Mouse (Mus musculus): Measurements from ENCODE around the gene Tsku.

DNA sequence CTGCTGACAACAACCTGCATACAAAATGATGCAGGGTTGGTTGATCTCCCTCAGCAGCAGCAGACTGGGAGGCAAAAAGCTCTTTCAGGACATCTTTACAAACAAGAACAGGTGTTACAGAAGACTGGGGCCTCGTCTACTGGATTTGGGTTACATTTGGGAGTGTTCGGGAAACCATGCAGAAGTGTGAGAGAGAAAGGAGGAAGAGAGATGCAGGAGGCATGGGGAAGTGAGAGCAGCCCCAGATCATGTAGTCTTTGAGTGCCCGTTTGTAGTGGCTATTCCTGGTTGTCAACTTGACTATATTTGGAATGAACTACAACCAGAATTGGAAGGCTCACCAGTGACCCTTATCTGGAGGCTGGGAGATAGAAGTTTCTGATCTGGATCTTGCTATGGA lies 38.7 kb downstream of the Tsku start:
- TF ChIP-seq GATA1 (IDR thresholded peaks at IDR 0.05; ENCODE audit: low read length): no peak
- TF ChIP-seq TAL1 (IDR thresholded peaks at IDR 0.05; ENCODE audit: low read length): no peak

Data from erythroblast, embryonic 14.5 days (primary cell).